Mouse (Mus musculus) bone marrow, adult 2 months (tissue): ENCODE measurements around the gene Rbm44.

Experiments used
- CTCF ChIP-seq: fragments of 200-500 bp; IDR thresholded peaks from 2 replicates; pipeline ENCODE4 v1.5.1; 2011; ENCODE audit warnings: low read length, control low read depth; ENCODE audit not compliant: control insufficient read depth, insufficient read depth
- POLR2A ChIP-seq: fragments of 200-500 bp; IDR thresholded peaks from 2 replicates; pipeline ENCODE4 v1.6.1; 2011; ENCODE audit warnings: low read depth, mild to moderate bottlenecking, control low read depth, low read length, borderline replicate concordance; ENCODE audit not compliant: control insufficient read depth

- TF ChIP-seq CTCF (no peak), POLR2A (no peak)
Observed at GRCm38 (mm10) chr1:91193680-91194079, 48.8 kb downstream of the Rbm44 start.
